Mouse (Mus musculus): ENCODE measurements at regions not wholly inside any gene's neighbourhood (a gene's known extent, or its start where the extent isn't known, plus 50 kb on each side); places are given as distances from the start of the nearest gene placed in this dataset.
A peak's percentile ranks its signal among the peaks of the same experiment; 100 is the strongest.

GRCm38 (mm10) chr9:15175866-15176265, 63.0 kb upstream of the Vstm5 start:
- DNase-seq (ENCODE audit: low spot score in 2 of 2) = no peak

- no peak for DNase-seq (ENCODE audit: low spot score in 2 of 2)
Observed at GRCm38 (mm10) chr9:15175412-15175811, 63.4 kb upstream of the Vstm5 start.

GRCm38 (mm10) chr9:15170911-15171310, 59.0 kb upstream of the Hephl1 start:
- peak in 1 of 2 experiments; percentile 56 for DNase-seq (ENCODE audit: low spot score in 2 of 2)

GRCm38 (mm10) chr9:15169714-15170113, 57.8 kb upstream of the Hephl1 start:
- DNase-seq (ENCODE audit: low spot score in 2 of 2) = no peak

GRCm38 (mm10) chr9:15168961-15169360, 57.1 kb upstream of the Hephl1 start:
- peak in 1 of 2 experiments; percentile 54 for DNase-seq (ENCODE audit: low spot score in 2 of 2)

- DNase-seq (ENCODE audit: low spot score in 2 of 2) = peak in 1 of 2 experiments; percentile 50
Observed at GRCm38 (mm10) chr9:15166896-15167295, 55.0 kb upstream of the Hephl1 start.

- DNase-seq (ENCODE audit: low spot score in 2 of 2) = peak in 1 of 2 experiments; percentile 50
Observed at GRCm38 (mm10) chr9:15166476-15166875, 54.6 kb upstream of the Hephl1 start.
